Mouse (Mus musculus) layer of hippocampus, postnatal 25 days (tissue): ENCODE data around the gene Egf. TPM values are rescaled to one million over a fixed set of nuclear protein-coding genes. Genes with fewer than 3 reads are reported as not detected.
"Not testable (repeated sequence)": the region's sequence is repeated elsewhere in the genome, so short reads cannot be mapped to it uniquely, and the experiment has no call there.

Experiments used
- DNase-seq, 2 experiments: peaks; one replicate each; pipeline ENCODE4 v3.0.0; 2022; ENCODE audit warnings: mixed read lengths in 2 of 2, low spot score in 1 of 2; ENCODE audit errors: extremely low spot score in 1 of 2
- total RNA-seq, 2 experiments: library from RNA; stranded (reverse); gene quantifications; 2 replicates each; pipeline ENCODE4 v1.2.3; 2021

Egf gene
- 1 to 10 TPM; 1.8 to 2.1 TPM for total RNA-seq

DNA sequence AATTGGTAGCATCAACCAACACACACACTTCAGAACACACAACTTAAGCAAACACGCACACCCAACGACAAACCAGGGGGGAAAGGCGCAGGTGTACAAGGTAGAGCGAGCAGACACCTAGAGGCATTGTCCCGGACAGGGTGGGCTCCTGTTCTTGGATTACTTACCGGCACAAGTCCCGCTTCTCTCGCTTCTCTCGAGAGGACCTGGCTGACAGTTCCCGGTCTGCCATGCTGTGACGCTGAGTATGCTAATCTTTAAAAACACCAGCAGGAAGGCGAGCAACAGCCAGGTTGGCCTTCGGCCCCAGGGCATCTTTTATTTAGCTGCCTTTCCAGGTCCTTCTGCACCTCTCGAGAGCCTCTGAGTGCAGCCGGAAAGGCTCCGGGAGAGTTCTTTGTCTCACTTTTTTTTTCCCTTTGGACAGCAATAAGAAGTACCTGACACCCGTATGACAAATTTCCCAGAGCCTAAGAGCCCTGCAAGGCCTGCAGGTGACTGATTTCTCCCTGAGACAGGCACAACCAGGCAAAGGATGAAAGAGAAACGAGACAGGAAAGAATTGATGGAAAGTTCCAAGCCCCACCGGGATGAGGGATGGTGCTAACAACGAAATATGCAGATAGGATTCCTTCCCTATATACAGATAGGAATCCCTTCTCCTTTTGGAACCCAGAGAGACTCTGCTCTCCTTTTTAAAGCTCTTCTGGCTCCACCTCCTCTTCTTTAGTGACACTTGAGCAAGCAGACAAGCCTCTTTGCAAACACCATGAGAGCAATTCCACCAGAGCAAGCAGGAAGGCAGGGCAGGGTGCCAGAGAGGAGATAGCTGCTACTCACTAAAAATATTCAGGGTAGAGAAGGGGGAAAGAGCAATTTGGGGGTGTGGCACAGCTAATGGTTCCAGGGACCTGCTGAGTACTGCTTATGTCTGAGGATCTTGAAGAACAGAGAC, at the start of gene Egf:
Egf (minus strand) TSS at position 667 of the 955 bp plus-strand sequence.
- no peak for DNase-seq

DNA sequence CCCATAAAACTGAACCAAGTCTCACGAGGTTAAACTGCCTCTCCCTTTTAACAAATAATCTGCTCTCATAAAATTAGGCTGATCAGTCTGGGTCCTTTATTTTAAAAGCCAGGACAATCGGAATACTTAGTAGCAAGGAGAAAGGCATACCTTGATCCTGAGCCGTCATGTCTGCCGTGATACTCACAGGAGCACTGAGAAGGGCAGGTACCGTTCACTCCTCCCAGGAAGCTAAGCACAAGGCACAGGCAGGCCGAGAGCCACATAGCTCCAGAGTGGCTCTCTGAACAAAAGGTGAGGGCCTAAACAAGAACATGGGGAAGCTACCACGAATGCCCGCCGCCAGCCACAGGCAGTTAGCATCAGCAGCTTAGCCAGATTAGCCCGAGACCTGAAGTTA, 48.6 kb upstream of the Egf start, which contains the start of gene Lrit3:
Lrit3 (minus strand) TSS at position 266 of the 400 bp plus-strand sequence.
- DNase-seq = no peak

DNA sequence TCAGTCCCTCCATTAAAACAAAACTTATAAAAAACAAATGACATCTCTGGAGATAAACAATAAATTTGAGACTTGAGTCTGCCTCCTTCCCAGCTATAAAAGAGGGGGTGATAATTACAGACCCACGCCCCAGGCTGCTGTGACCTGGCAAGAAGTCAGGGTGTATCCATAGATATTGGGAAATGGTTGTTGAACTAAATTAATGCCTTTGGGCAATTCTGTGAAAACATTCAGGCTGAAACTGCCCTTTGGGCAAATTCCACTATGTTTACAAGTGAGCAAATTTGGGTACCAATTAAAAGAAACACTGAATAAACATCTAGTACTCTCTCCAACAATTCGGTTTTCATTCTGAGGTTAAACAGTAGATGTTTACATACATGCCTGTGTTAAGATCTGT, 43.9 kb upstream of the Egf start:
- no peak for DNase-seq

DNA sequence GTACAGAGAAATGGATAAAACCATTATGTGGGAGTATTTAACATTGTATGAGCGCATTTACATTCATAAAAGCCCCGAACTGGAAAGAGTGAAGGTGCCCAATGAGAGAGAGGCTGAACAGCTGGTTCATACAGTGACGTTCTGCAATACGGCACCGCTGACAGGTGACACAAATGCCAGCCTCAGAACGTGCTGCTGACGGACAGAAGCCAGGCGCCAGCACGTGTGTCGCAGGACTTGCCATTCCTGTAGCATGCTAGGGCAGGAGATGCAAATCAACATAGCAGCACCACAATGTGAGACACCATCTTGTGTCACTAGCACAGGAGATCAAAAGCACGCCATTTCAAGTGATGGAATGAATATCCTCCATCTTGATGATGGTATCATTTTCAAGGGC, 43.4 kb upstream of the Egf start:
- no peak for DNase-seq

DNA sequence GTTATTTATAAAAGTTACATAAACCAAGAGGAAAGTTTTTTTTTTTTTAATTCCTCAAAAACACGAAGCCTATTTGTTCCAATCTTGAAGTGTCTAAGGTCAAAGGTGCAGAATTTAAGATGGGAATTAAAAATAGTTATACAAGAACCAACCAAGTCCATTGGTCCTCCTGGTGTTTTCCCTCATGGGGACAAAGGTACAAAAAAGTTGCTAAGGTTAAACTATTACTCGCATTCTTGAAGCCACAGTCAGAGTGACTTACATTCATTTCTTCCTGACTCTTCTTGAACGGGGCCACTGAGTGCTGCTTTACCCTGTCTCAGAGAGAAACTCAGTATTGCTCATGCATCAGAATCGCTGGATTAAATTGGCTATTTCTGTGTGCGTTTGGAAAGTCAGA, 42.2 kb upstream of the Egf start:
- DNase-seq = no peak

DNA sequence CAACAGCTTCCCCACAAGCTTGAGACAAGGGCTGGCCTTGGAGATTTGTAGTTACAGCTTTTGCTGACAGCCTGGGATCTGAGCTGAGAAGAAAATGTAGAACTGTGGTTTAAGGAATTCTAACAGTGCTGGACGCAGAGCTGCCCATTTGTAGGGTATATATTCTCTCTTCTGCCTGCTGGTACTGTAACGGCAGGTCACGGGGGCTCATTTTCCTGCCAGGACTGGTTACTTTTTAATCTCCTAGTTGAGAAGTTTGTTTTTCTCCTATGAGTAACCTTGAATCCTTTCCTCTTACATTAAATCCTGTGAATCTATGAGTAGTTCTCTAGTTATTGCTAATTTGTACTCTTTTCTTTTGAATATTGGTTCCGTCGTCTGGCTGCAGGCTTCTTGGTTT, 38.7 kb upstream of the Egf start:
- DNase-seq = no peak

DNA sequence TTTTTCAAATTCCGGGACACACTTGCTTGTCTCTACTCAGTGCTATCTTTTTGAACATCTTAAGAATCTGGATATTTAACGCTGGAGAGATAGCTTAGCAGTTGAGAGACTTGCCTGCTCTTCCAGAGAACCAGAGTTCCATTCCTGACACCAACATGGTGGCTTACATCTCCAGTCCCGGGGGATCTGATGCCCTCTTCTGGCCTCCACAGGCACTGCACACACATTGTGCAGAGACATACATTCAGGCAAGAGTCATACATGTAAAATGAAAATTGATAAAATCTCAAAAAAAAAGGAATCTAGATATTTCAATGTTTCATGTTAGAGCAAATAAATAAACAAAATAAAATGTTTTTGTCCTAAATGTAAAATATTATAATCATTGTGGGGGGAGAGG, 27.6 kb upstream of the Egf start:
- no peak for DNase-seq

DNA sequence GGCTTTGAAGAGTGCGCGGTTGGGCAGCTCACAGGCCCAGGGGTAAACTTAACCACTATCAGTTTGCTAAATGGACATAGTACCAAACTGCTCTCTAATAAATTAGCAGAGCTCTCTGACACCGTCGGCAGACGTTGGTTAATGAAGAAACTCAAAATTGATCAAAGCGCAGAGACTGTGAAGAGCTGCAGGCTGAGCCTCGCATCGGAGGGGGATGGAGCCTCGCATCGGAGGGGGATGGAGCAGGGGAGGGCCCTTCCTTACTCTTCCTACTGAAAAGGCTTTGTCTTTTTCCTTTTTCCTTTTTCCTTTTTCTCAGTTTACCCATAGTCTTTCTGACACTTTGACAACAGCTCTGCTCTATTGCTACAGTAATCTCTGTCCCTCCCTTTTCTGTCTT, 26.3 kb upstream of the Egf start:
- DNase-seq = no peak

DNA sequence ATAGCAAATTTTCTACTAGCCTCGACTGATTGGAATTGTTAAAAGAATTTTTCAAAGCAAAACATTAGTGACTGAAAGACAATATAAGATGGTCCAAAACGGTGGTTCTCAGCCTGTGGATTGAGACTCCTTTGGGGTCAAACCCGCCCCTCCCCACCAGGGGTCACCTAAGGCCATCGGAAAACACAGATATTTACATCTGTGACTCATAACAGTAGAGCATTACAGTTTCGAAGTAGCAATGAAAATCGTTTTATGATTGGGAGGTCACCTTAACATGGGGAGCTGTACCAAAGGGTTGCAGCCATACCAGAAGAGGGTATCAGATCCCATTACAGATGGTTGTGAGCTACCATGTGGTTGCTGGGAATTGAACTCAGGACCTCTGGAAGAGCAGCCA, 16.1 kb upstream of the Egf start:
- DNase-seq = no peak

DNA sequence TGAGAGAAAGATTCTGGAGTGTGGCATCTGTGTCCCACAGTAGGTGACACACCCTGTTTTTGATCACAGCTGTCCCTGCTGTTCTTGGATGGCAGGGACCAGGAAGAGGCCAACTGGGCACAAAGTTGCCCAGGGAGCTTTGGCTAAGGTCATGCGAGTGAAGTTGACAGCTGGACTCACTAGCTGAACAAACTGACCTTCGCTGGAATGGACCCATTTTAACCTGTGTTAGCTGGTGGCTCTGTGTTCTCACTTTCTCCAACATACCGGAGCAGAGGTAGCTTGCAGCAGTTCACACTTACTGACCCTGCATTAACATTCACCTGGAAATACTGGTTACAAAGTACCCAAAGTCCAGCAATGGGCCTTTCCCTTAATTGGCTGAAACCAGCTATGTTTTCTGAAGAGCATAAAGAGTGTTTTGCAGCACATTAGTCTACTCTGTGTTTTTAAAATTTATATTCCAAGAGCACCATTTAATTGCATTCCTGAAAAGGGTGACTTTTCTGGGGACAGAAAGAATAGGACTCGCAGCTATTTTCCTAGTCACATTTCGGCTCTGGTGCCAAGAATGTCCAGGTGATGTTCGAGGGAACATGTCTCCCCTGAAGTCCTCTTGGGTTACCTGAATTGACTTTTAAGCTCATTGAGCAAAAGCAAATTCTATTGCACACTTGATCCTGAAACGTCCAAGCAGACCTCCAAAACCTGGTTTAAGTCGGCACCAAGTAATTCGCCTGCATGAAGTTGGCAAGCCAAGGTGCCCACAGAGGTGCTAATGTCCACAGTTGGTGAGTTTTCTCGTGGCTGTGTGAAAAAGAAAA, 12.1 kb upstream of the Egf start:
- DNase-seq = no peak

DNA sequence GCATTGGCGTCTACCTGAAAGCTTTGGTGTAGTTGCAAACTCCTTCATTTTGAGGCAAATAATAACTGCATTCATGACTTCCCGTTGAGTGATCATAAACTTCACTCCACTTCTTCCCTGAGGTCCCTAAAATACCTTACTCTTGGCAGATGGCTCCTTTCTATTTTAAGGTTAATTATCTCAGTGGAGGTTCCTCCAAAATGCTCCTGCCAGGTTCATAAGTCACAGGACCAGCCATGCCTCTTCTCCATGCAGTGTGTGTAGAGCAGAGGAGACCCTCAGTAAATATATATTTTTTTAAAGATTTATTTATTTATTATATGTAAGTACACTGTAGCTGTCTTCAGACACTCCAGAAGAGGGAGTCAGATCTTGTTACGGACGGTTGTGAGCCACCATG, 11.0 kb upstream of the Egf start:
- no peak for DNase-seq

DNA sequence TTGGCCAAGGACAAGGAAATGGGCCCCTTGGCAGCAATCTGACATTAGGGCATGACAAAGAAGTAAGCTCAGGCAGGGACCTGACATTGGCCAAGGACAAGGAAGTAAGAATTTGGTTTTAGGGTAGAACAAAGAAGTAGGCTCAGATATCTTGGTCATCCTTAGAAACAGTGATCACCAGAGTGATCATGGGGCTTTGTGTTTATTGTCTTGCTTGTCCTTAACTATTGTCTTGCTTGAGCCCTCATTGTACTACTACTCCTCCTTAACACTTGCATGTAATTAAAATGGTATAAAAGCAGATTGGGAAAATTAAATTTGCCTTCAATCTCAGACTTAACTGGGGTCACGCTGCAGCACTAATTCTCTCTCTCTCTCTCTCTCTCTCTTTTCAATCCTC, 2.5 kb upstream of the Egf start:
- not testable (repeated sequence) for DNase-seq

DNA sequence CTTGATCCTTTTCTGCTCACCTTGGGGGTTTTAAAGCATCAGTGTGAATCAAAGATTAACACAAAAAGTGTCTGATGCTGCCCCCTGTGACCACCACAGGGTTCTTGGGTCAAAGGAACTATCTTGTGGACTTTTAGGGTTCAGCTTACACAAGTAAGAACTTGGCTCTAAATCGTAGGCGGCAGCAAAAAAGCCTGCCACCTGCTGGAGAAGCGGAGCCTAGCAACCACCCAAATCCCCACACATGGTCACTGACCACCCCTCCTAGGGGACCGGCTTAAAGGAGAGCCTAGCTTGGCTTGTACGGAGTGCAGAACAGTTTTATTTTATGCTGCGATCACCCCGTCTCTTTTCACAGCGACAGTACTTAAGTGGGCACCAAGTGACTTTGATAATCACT, 10.3 kb downstream of the Egf start:
- peak in 1 of 2 experiments; percentile 23 for DNase-seq

DNA sequence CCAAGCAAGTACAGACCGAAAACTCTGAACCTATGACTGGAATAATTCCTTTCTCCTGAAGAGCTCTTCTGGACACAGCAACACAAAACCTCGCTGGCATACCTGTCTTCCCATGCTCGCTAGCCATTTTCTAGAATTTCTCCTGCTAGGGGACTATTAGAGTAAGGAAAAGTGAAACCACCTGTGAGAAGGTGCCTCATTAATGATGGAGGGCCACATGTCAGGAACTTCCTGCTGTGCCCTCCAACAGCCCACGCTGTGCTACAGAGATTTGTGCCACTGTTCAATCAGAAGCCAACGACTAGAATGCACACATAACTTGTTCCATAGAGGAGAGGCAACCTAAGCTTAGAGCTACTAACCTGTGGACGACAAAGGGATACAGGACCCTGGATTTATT, 12.3 kb downstream of the Egf start:
- no peak for DNase-seq

DNA sequence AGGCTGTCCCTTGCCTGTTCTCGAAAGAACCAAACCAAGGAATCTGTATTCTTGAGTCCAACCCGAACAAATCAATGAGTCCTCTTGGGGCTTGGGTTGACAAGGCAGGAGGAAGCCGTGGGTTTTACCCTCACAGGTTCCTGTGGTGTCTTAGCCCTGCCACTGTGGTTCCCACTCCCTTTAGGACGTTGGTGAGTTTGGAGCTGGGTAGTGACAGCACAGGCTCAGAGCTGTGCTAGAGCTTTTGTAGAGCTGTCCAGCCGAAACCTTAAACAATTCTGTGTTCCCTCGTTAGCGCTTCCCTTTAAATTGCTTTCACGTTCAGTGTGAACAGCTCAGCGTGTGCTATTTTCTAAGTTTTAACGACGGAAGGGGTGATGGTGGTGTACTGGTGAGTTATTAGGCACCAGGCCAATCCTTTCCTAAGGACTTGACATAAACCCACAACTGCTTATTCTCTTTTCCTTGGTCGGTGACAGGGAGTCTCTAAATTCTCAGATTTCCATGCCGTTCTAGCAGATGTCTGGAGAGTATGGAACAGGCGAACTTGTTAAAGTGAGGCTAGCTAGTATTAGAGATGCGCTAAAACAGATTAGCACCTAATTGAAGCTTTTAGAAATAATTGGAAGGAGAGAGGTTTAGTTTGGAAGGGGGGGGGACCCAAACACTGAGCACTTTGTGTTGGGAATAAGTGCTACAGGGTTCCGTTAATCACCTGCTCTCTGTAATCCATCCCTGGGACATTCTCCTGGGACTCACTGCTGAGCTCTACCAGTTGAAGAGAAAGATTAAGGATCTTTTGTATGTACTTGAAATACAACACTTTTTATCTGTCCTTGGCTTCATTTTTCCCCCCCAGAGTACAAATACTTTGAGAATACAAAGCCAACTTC, 16.6 kb downstream of the Egf start:
- DNase-seq = no peak

DNA sequence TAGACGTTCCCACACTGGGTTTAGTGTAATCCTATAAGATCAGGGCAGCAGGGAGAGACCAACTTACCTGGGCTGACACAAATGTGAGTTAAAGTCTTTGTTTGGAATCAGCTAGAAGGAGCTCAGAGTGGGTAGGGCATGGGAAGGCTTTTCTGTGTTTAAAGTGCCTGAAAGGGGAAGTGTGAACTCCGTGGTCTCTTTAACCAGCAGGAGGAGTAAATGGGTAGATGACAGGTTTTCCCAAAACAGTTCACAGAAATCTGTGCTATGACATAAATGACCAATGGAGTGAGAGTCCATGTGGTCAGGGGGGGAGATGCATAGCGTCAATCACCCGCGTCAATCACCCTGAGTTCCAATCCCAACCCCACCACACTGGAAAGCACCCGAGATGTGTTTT, 23.5 kb downstream of the Egf start:
- DNase-seq = no peak

DNA sequence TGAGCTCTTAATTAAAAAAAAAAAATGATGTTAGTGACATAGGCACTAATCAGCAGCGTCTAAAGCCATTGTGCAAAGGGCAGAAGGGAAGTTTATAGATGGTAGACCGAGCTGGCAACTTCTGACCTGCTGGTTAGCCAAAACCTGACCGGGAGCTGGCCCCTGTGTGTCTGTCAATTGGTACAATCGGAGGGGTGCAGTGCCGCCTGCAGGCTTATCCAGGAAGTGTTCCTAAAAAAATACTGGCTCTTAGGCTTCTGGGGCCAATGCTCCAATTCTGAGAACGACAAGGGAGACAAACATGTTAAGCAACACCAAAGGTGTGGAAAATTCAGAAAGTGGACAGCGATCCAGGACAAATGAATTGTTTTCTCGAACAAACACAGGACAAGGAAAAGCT, 24.7 kb downstream of the Egf start:
- peak in 1 of 2 experiments; percentile 19 for DNase-seq

DNA sequence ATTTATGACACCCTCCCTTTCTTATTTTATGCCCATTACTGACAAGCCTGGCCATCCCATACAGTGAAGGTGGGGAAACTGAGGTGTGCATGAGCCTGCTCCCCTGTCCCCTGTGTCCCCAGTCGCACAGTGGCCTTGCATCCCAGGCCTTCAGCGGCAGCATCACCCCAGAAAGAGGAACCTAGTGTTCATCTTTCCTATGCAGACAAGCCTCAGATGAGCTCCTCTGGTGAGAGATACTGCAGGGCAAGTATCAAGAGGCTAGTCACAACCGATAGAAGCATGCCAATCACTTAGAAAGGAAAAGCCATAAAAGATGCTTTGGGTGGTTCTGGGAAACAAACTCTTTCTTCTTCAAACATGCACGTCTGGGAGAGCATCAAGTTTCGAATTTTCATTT, 25.2 kb downstream of the Egf start:
- no peak for DNase-seq

DNA sequence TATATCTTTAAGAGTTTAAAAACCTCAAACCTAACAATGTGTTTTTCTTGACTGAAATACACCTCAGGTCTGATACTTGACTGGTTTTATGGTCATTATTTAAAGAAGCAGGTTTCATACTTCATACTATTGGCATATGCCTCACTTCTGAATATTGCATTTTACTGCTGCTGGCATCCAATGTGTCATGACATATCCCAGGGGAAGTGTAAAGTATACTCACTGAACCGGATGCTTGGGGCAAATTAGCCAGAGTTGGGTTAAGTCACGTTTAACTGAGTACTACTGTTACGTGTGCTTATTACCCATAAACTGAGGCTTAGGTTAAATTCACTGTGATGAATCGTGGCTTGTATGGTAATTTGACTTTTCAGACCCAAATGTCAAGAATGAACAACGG, 29.5 kb downstream of the Egf start:
- no peak for DNase-seq

DNA sequence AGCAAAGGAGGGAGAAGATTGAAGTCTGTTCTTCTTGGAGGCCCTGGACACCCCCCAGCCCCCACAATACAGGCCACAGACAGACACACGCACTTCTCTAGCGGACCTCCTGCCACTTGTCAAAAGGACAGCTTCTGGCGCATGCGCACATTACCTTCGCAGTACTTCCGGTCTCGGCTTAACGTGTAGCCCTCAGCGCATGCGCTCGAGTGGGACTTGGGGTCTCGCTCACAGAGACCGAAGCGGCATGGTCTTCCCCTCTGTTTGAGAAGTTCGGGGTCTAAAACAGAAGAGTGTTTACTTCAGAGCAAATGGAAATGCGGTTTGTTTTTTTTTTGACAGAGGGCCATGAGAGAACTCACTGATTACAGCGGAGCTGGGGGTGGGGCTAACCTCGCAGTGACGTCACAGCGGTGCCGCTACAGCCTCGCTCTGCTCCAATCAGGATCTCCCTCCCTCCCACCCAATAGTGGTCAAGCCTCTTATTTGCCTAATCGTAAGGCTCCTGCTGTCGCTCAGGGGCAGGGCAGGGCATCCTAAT, 30.1 kb downstream of the Egf start:
- peak; percentile 82 to 90 for DNase-seq
